Mouse (Mus musculus) hindbrain, embryonic 11.5 days (tissue): ENCODE measurements around the gene Exoc7. TPM values are rescaled to one million over a fixed set of nuclear protein-coding genes. Genes with fewer than 3 reads are reported as not detected.
A peak's percentile ranks its signal among the peaks of the same experiment; 100 is the strongest.

Source experiments
- ATAC-seq: fragments of 200-750 bp; cut with Nextera tagmentation; 2 replicates; pipeline ENCODE4 v1.8.0; 2017; ENCODE audit warnings: mild to moderate bottlenecking, moderate TSS enrichment, moderate library complexity; ENCODE audit not compliant: low FRiP score
- DNase-seq: peaks from one replicate; pipeline ENCODE4 v3.0.0-alpha.2; 2015; ENCODE audit warnings: low spot score
- H3K27ac ChIP-seq: fragments of 300-500 bp; sonication (generic); 2 replicates; pipeline ENCODE4 v1.5.1; 2014; ENCODE audit warnings: mild to moderate bottlenecking, low read depth, low read length
- H3K27me3 ChIP-seq: fragments of 300-500 bp; sonication (generic); 2 replicates; pipeline ENCODE4 v1.6.1; 2014; ENCODE audit warnings: mild to moderate bottlenecking, low read length, moderate library complexity, mixed read lengths; ENCODE audit not compliant: control insufficient read depth, insufficient read depth
- H3K36me3 ChIP-seq: fragments of 300-500 bp; sonication (generic); 2 replicates; pipeline ENCODE4 v1.6.1; 2014; ENCODE audit warnings: mild to moderate bottlenecking, low read length, moderate library complexity, mixed read lengths; ENCODE audit not compliant: control insufficient read depth, insufficient read depth
- H3K4me1 ChIP-seq: fragments of 300-500 bp; sonication (generic); replicated peaks from 2 replicates; pipeline ENCODE4 v1.6.1; 2014; ENCODE audit warnings: low read length, mixed read lengths; ENCODE audit not compliant: control insufficient read depth, insufficient read depth
- H3K4me2 ChIP-seq: fragments of 300-500 bp; sonication (generic); replicated peaks from 2 replicates; pipeline ENCODE4 v1.6.1; 2014; ENCODE audit warnings: mild to moderate bottlenecking, low read depth, low read length
- H3K4me3 ChIP-seq: fragments of 300-500 bp; sonication (generic); 2 replicates; pipeline ENCODE4 v1.5.1; 2014; ENCODE audit warnings: low read depth, low read length
- H3K9ac ChIP-seq: fragments of 300-500 bp; sonication (generic); 2 replicates; pipeline ENCODE4 v1.6.1; 2014; ENCODE audit warnings: low read depth, low read length
- H3K9me3 ChIP-seq: fragments of 300-500 bp; sonication (generic); 2 replicates; pipeline ENCODE4 v1.6.1; 2016; ENCODE audit warnings: low read length; ENCODE audit not compliant: control insufficient read depth
- WGBS: fragments of 180-500 bp; shearing (Covaris S2); extraction: QIAGEN DNeasy Blood & Tissue Kit; methylation state at CpG from one replicate; pipeline ENCODE4 v1.1.7; 2014; 5-methylcytosine and 5-hydroxymethylcytosine counted together
- polyA plus RNA-seq: library from polyadenylated mRNA; unstranded; fragments of >200 nt; fragmentation: Nextera tagmentation; extraction: Ambion mirVana; gene quantifications from 2 replicates; pipeline ENCODE4 v1.2.1, GENCODE M21; 2014

Gene Exoc7
- 66.2 and 68.3 TPM in 2 replicates for polyA plus RNA-seq

DNA sequence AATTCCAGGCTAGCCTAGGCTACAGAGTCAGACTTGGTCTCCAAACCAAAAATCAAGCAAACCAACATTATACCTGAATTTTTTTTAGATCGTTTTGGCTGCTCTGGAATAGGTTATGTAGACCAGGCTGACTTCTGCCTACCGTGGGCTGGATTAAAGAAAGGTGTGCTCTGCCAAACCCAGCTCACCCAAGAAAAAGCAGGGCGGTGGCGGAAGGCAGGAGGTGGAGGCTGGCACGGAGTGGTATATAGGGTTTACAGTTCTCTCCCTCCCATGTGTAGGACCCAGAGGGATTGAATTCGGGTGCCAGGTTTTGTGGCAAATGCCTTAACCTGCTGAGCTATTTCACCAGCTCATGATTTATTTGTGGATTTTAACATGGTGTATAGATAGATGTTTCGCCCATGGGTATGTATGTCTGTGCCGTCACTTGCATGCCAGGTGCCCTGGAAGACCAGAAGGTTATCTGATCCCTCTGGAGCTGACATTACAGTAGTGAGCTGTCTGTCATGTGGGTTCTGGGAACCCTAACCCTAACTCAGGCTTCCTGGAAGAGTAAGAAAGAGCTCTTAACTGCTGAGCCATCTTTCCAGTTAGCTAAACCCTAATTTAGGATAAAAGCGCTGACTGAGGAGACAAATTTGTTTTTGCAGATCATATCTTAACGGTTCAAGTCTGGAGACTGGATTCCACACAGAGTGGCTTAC is at the start of gene Exoc7:
Exoc7 (minus strand) TSS at position 215 of the 707 bp plus-strand sequence.
- peak within 1 kb of the TSS; percentile 68 for H3K4me3 ChIP-seq
- no peaks in the 10 kb centered on the region for H3K27me3 ChIP-seq
- no peaks in the 10 kb centered on the region for H3K4me1 ChIP-seq
- H3K9me3 ChIP-seq: no peaks in the 10 kb centered on the region
- H3K9ac ChIP-seq: peak within 1 kb of the TSS; percentile 71
- DNase-seq: no peak
- WGBS: 88% methylated on average over 10 of the region's 10 CpGs
- H3K36me3 ChIP-seq: 0 out of 2 replicates have a peak, but pooled peaks cover 2% of the 10 kb centered on the region
- H3K27ac ChIP-seq: 0 out of 2 replicates have a peak within 1 kb of the TSS, but pooled peaks have one; percentile 27
- ATAC-seq: peak; percentile 34; the same call in 1 of the 2 replicates
- H3K4me2 ChIP-seq: peak within 1 kb of the TSS; percentile 78

GRCm38 (mm10) chr11:116354521-116354920 is 47.5 kb upstream of the Exoc7 start:
- no peak for ATAC-seq
- no peaks in the 10 kb centered on the region for H3K9me3 ChIP-seq
- H3K4me3 ChIP-seq: no peak overlapping the region
- H3K27ac ChIP-seq: no peak overlapping the region
- no peak overlapping the region for H3K4me2 ChIP-seq
- no peaks in the 10 kb centered on the region for H3K27me3 ChIP-seq
- 39% methylated on average over 17 of the region's 17 CpGs for WGBS
- no peak for DNase-seq
- H3K36me3 ChIP-seq: no peaks in the 10 kb centered on the region
- no peak overlapping the region for H3K9ac ChIP-seq
- no peaks in the 10 kb centered on the region for H3K4me1 ChIP-seq

DNA sequence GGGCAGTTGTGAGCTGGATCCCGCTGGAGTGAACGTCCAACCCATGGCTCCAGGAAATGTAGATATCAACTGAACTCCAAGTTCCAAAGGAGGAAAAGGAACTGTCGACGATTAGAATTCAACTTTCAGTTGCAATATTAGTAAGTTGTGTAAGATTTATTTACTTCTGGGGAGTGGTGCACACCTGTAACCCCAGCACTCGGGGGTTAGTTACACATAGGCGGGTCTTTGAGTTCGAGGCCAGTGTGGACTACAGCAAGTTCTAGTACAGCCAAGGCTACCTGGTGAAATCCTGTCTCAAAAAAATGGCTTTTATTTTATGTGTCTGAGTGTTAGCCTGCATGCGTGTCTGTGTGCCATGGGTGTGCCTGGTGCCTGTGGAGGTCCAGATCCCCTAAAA is 46.5 kb upstream of the Exoc7 start:
- Histone ChIP-seq H3K9ac (no peak overlapping the region), H3K9me3 (no peaks in the 10 kb centered on the region), H3K27ac (no peak overlapping the region), H3K4me1 (no peaks in the 10 kb centered on the region), H3K4me2 (no peak overlapping the region), H3K36me3 (no peaks in the 10 kb centered on the region), H3K4me3 (no peak overlapping the region), H3K27me3 (no peaks in the 10 kb centered on the region)
- ATAC-seq (no peak), DNase-seq (no peak)
- WGBS: 94% methylated on average over 8 of the region's 8 CpGs

- Histone ChIP-seq H3K36me3 (no peaks in the 10 kb centered on the region), H3K27me3 (no peaks in the 10 kb centered on the region), H3K9me3 (no peaks in the 10 kb centered on the region), H3K27ac (no peak overlapping the region), H3K4me3 (no peak overlapping the region), H3K9ac (no peak overlapping the region), H3K4me2 (no peak overlapping the region), H3K4me1 (no peaks in the 10 kb centered on the region)
- 93% methylated on average over 5 of the region's 5 CpGs for WGBS
- ATAC-seq (no peak), DNase-seq (no peak)
Measured at GRCm38 (mm10) chr11:116351294-116351693, 44.3 kb upstream of the Exoc7 start.

DNA sequence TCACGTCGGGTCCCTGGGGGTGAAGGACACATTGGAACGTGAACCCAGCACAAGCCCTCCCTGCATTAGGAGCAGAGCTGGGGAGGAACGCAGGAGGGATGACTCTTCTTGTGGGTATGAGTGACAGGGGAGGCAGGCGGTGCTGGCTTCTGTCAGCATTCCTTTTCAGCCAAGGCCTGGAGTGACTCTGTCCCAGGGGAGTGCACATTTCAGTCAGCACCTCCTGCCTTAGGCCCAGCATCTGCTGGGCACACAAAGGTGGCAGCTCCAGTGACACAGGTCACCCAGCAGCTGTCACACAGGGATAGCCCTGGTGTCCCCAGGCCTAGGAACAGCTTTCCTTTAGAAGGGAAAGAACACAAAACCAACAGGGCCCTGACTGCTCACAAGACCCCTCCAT is 40.9 kb upstream of the Exoc7 start:
- Histone ChIP-seq H3K36me3 (no peaks in the 10 kb centered on the region), H3K27me3 (no peaks in the 10 kb centered on the region), H3K4me1 (no peaks in the 10 kb centered on the region; the same call in 1 of the 2 replicates), H3K9me3 (no peaks in the 10 kb centered on the region), H3K9ac (no peak overlapping the region), H3K27ac (no peak overlapping the region), H3K4me2 (no peak overlapping the region), H3K4me3 (no peak overlapping the region)
- WGBS: 67% methylated on average over 5 of the region's 5 CpGs
- ATAC-seq: no peak
- DNase-seq: no peak

- H3K4me2 ChIP-seq: no peak overlapping the region
- ATAC-seq (no peak), DNase-seq (no peak)
- no peaks in the 10 kb centered on the region for H3K27me3 ChIP-seq
- H3K27ac ChIP-seq: no peak overlapping the region
- no peaks in the 10 kb centered on the region; the same call in 1 of the 2 replicates for H3K4me1 ChIP-seq
- H3K4me3 ChIP-seq: no peak overlapping the region
- no peaks in the 10 kb centered on the region for H3K36me3 ChIP-seq
- H3K9ac ChIP-seq: no peak overlapping the region
- WGBS: 73% methylated on average over 7 of the region's 7 CpGs
- no peaks in the 10 kb centered on the region for H3K9me3 ChIP-seq
Measured at GRCm38 (mm10) chr11:116347012-116347411, 40.0 kb upstream of the Exoc7 start.

DNA sequence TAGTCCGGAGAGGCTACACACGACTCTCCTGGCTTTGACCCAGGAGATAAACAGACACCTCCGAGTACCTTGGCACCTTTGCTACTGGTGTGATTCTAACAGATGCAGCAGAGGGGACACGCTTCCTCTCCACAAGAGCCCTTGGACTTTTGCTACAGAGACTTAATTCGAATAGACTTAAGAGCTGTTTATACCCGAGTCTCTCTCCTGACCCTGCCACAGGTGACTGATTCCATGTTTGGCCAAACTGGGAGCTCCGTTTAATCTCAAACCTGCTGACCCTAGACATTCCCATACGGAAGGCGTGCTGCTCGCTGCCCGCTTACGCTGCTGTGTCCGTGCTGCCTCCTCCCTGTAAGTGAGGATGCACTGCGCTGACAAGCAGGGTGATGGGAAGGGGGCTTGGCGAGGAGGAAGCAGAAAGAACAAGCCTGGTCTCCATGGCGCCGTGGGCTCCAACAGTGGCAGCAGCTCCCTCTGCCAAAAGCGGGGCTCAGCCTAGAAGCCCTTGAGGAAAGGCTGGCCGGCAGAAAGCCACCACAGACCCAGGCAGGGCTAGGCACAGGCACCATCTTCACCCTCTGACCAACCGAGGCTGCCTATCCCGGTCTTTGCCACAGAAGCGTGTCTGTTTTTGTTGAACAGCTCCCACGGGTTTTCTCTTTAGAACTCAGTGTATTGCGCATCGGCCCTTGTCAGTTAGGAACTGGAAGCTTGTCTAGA is 35.2 kb upstream of the Exoc7 start:
- Histone ChIP-seq H3K4me1 (no peaks in the 10 kb centered on the region; the same call in 1 of the 2 replicates), H3K4me2 (no peak overlapping the region), H3K9ac (no peak overlapping the region), H3K27me3 (no peaks in the 10 kb centered on the region), H3K36me3 (0 out of 2 replicates have a peak, but pooled peaks cover 2% of the 10 kb centered on the region), H3K9me3 (no peaks in the 10 kb centered on the region), H3K4me3 (no peak overlapping the region), H3K27ac (0 out of 2 replicates have a peak overlapping the region, but pooled peaks have one; percentile 24)
- no peak for ATAC-seq
- whole genome bisulfite sequencing: 74% methylated on average over 25 of the region's 25 CpGs
- no peak for DNase-seq

- no peak for ATAC-seq
Measured at GRCm38 (mm10) chr11:116337531-116337930, 30.5 kb upstream of the Exoc7 start.

More at GRCm38 (mm10) chr11:116337531-116337930, 30.5 kb upstream of the Exoc7 start:
- H3K9ac ChIP-seq: no peak overlapping the region
- no peaks in the 10 kb centered on the region for H3K9me3 ChIP-seq
- peaks cover 14% of the 10 kb centered on the region for H3K27me3 ChIP-seq
- 0 out of 2 replicates have a peak, but pooled peaks cover 2% of the 10 kb centered on the region for H3K36me3 ChIP-seq
- no peak overlapping the region for H3K4me3 ChIP-seq
- H3K4me1 ChIP-seq: peaks cover 22% of the 10 kb centered on the region
- no peak for DNase-seq
- no peak overlapping the region for H3K27ac ChIP-seq
- WGBS: 76% methylated on average over 6 of the region's 6 CpGs
- no peak overlapping the region for H3K4me2 ChIP-seq
